Mouse (Mus musculus): ENCODE results near the gene Gm2916. TPM values are rescaled to one million over a fixed set of nuclear protein-coding genes. Genes with fewer than 3 reads are reported as not detected.
"Not testable (repeated sequence)": the region's sequence is repeated elsewhere in the genome, so short reads cannot be mapped to it uniquely, and the experiment has no call there.

The Gm2916 gene
- not detected in 2 replicates for polyA plus RNA-seq (2015; fragmentation: Nextera tagmentation; extraction: Ambion mirVana)

- H3K4me2 ChIP-seq (ENCODE audit: low read depth, low read length); H3K9ac ChIP-seq (ENCODE audit: low read length); H3K9me3 ChIP-seq (replicated peaks; ENCODE audit: control insufficient read depth, low read length); H3K27me3 ChIP-seq (ENCODE audit: control insufficient read depth, insufficient read depth, low read length); ATAC-seq (ENCODE audit: insufficient read depth, low FRiP score); H3K27ac ChIP-seq (ENCODE audit: low read length); H3K4me1 ChIP-seq (ENCODE audit: control insufficient read depth, insufficient read depth, low read length); H3K36me3 ChIP-seq (ENCODE audit: control insufficient read depth, insufficient read depth, low read length); H3K4me3 ChIP-seq (replicated peaks; ENCODE audit: low read length): not testable (repeated sequence)
- WGBS, result no CpG with 5 or more reads among the region's 1 CpGs
Measured at GRCm38 (mm10) chr14:3883872-3884271, at the start of gene Gm2916. TSS of gene Gm2916 (plus strand) at chr14:3884172.

GRCm38 (mm10) chr14:3845945-3846344 is 38.0 kb upstream of the Gm2916 start, which contains the start of gene Gm3033:
TSS of gene Gm3033 (plus strand) at chr14:3846245.
- H3K36me3 ChIP-seq (ENCODE audit: control insufficient read depth, insufficient read depth, low read length); H3K4me3 ChIP-seq (replicated peaks; ENCODE audit: low read length); H3K4me1 ChIP-seq (ENCODE audit: control insufficient read depth, insufficient read depth, low read length); ATAC-seq (ENCODE audit: insufficient read depth, low FRiP score); H3K9ac ChIP-seq (ENCODE audit: low read length); H3K27ac ChIP-seq (ENCODE audit: low read length); H3K9me3 ChIP-seq (replicated peaks; ENCODE audit: control insufficient read depth, low read length); H3K27me3 ChIP-seq (ENCODE audit: control insufficient read depth, insufficient read depth, low read length); H3K4me2 ChIP-seq (ENCODE audit: low read depth, low read length): not testable (repeated sequence)
- WGBS, result no CpG with 5 or more reads among the region's 2 CpGs

GRCm38 (mm10) chr14:3931456-3931855 is 47.5 kb downstream of the Gm2916 start, which contains the start of gene Gm3029:
TSS of gene Gm3029 (plus strand) at chr14:3931756.
- not testable (repeated sequence) for H3K4me1 ChIP-seq (ENCODE audit: control insufficient read depth, insufficient read depth, low read length); H3K9ac ChIP-seq (ENCODE audit: low read length); H3K27ac ChIP-seq (ENCODE audit: low read length); H3K9me3 ChIP-seq (replicated peaks; ENCODE audit: control insufficient read depth, low read length); ATAC-seq (ENCODE audit: insufficient read depth, low FRiP score); H3K4me2 ChIP-seq (ENCODE audit: low read depth, low read length); H3K27me3 ChIP-seq (ENCODE audit: control insufficient read depth, insufficient read depth, low read length); H3K4me3 ChIP-seq (replicated peaks; ENCODE audit: low read length); H3K36me3 ChIP-seq (ENCODE audit: control insufficient read depth, insufficient read depth, low read length)
- 60% methylated on average over 1 of the region's 2 CpGs for WGBS

GRCm38 (mm10) chr14:3963247-3963646 is 79.3 kb downstream of the Gm2916 start, which contains the start of gene Gm3095:
TSS of gene Gm3095 (plus strand) at chr14:3963547.
- WGBS, result no CpG with 5 or more reads among the region's 2 CpGs
- not testable (repeated sequence) for H3K9ac ChIP-seq (ENCODE audit: low read length); H3K27ac ChIP-seq (ENCODE audit: low read length); H3K36me3 ChIP-seq (ENCODE audit: control insufficient read depth, insufficient read depth, low read length); H3K27me3 ChIP-seq (ENCODE audit: control insufficient read depth, insufficient read depth, low read length); H3K9me3 ChIP-seq (replicated peaks; ENCODE audit: control insufficient read depth, low read length); H3K4me3 ChIP-seq (replicated peaks; ENCODE audit: low read length); H3K4me1 ChIP-seq (ENCODE audit: control insufficient read depth, insufficient read depth, low read length); ATAC-seq (ENCODE audit: insufficient read depth, low FRiP score); H3K4me2 ChIP-seq (ENCODE audit: low read depth, low read length)

Other genes with a start within 250 kb of the Gm2916 start
- not detected in 2 replicates for gene Gm3012, start 249.7 kb upstream of the Gm2916 start, polyA plus RNA-seq (2015; fragmentation: Nextera tagmentation; extraction: Ambion mirVana)
- gene Gm3020, start 232.1 kb upstream of the Gm2916 start, polyA plus RNA-seq (2015; fragmentation: Nextera tagmentation; extraction: Ambion mirVana), result 0.74 and 0.89 TPM in 2 replicates
- gene Gm3043, start 195.4 kb upstream of the Gm2916 start, polyA plus RNA-seq (2015; fragmentation: Nextera tagmentation; extraction: Ambion mirVana), result not detected in 2 replicates
- gene Gm3002, start 74.1 kb upstream of the Gm2916 start, polyA plus RNA-seq (2015; fragmentation: Nextera tagmentation; extraction: Ambion mirVana), result 0.13 TPM in 1 of 2 replicates, not detected in the other
- gene Gm3033, start 37.9 kb upstream of the Gm2916 start, polyA plus RNA-seq (2015; fragmentation: Nextera tagmentation; extraction: Ambion mirVana), result 0.21 TPM in 1 of 2 replicates, not detected in the other
- gene Gm3029, start 47.6 kb downstream of the Gm2916 start, polyA plus RNA-seq (2015; fragmentation: Nextera tagmentation; extraction: Ambion mirVana), result not detected in 2 replicates
- gene Gm3095, start 79.4 kb downstream of the Gm2916 start, polyA plus RNA-seq (2015; fragmentation: Nextera tagmentation; extraction: Ambion mirVana), result not detected in 2 replicates
- not detected in 2 replicates for gene Gm3099, start 114.2 kb downstream of the Gm2916 start, polyA plus RNA-seq (2015; fragmentation: Nextera tagmentation; extraction: Ambion mirVana)
- gene Gm5796, start 139.8 kb downstream of the Gm2916 start, polyA plus RNA-seq (2015; fragmentation: Nextera tagmentation; extraction: Ambion mirVana), result 0.42 TPM in 1 of 2 replicates, not detected in the other
- gene Gm3115, start 199.9 kb downstream of the Gm2916 start, polyA plus RNA-seq (2015; fragmentation: Nextera tagmentation; extraction: Ambion mirVana), result not detected in 2 replicates
- gene Gm8108, start 226.4 kb downstream of the Gm2916 start, polyA plus RNA-seq (2015; fragmentation: Nextera tagmentation; extraction: Ambion mirVana), result 0.36 and 0.77 TPM in 2 replicates